Mouse (Mus musculus): ENCODE measurements around the gene Zmym5.
"Not testable (repeated sequence)": the region's sequence is repeated elsewhere in the genome, so short reads cannot be mapped to it uniquely, and the experiment has no call there.

Zmym5 gene

GRCm38 (mm10) chr14:56776571-56777238 is 34.8 kb downstream of the Zmym5 start:
- no peak for DNase-seq (ENCODE audit: low spot score in 2 of 2)

DNA sequence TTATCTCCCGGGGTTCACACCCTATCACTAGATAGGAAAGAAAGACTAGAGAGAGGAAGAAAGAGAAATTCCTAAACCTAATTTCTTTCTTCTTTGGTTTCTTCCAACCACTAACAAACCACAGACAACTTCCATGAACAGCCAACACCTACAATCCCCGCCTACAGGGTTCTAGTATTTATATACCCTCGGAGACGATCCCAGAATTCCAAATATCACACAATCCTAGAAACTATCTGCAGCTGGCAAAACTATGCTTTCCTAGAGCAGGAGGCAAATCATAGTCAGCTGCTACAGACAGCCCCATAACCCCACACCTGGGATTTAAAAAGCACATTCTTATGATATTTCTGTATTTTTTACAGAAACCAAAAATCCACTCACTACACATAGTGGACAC is 36.1 kb downstream of the Zmym5 start:
- DNase-seq (ENCODE audit: low spot score in 2 of 2): peak in 1 of 2 experiments; percentile 35

DNA sequence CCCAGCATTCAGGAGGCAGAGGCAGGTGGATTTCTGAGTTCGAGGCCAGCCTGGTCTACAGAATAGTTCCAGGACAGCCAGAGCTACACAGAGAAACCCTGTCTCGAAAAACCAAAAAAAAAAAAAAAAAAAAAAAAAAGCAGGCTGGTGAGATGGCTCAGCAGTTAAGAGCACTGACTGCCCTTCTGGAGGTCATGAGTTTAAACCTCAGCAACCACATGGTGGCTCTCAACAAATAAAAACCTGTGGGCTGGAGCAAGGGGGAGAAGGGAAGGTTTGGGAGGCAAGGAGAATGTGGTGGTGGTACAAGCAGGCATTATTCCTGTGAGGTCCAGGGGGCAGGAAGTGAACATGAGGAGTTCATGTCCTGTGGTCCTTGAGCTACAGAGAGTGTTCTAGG is 45.1 kb downstream of the Zmym5 start:
- not testable (repeated sequence) for DNase-seq (ENCODE audit: low spot score in 2 of 2)

- not testable (repeated sequence) for DNase-seq (ENCODE audit: low spot score in 2 of 2)
Measured at GRCm38 (mm10) chr14:56765117-56765516, 46.4 kb downstream of the Zmym5 start.

DNA sequence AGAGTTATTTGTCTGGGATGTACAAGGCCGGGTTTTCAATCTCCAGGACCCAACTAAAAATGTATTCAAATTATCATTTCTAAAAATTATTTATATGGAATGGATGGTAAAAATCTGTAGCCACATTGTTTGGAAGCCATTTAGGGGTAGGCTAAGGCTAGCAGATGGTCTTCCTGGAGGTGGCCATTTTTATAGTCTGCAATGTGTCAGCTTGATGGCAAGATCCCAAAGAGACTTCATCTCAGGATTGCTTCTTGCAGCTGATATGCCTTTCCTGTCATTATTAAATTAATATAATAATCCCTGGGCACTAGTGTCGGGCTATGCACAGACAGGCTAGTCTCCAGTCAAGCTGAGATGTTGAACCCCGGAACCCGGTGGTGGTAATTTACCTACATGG is 60.2 kb downstream of the Zmym5 start:
- DNase-seq (ENCODE audit: low spot score in 2 of 2): no peak

Data from frontal cortex, postnatal 36 days (tissue).